Mouse (Mus musculus) activated CD4-positive, CD25-positive, alpha-beta regulatory T cell, adult 4 months (primary cell): Measurements from ENCODE around the gene Nup50. TPM values are rescaled to one million over a fixed set of nuclear protein-coding genes. Genes with fewer than 3 reads are reported as not detected.

Source experiments
- polyA plus RNA-seq, 2 experiments: library from polyadenylated mRNA; unstranded; fragments of 100-300 nt; shearing (Covaris generic); gene quantifications; one replicate each; pipeline ENCODE4 v1.2.1; 2017

Nup50 gene
- polyA plus RNA-seq, 2 experiments from 2014 or later = 22.9 to 24.2 TPM

Other genes starting within 250 kb of the Nup50 start
- gene Arhgap8, start 203.4 kb upstream of the Nup50 start, polyA plus RNA-seq = not detected
- gene Phf21b, start 67.4 kb upstream of the Nup50 start, polyA plus RNA-seq = 1 to 10 TPM; 1.1 to 1.4 TPM
- gene Gm29666, start 3.4 kb upstream of the Nup50 start, polyA plus RNA-seq = under 1 TPM; 0.55 to 0.89 TPM
- gene 5031439G07Rik, start 65.1 kb downstream of the Nup50 start, polyA plus RNA-seq = 1 to 10 TPM; 1.2 TPM
- gene Upk3a, start 93.7 kb downstream of the Nup50 start, polyA plus RNA-seq = not detected
- 10 to 100 TPM; 33.0 to 39.2 TPM for gene Fam118a, start 105.5 kb downstream of the Nup50 start, polyA plus RNA-seq
- gene Smc1b, start 208.6 kb downstream of the Nup50 start, polyA plus RNA-seq = not detected
- gene Ribc2, start 208.7 kb downstream of the Nup50 start, polyA plus RNA-seq = not detected